Mouse (Mus musculus): ENCODE measurements around the gene Dok3.
"Not testable (repeated sequence)": the region's sequence is repeated elsewhere in the genome, so short reads cannot be mapped to it uniquely, and the experiment has no call there.

The Dok3 gene

DNA sequence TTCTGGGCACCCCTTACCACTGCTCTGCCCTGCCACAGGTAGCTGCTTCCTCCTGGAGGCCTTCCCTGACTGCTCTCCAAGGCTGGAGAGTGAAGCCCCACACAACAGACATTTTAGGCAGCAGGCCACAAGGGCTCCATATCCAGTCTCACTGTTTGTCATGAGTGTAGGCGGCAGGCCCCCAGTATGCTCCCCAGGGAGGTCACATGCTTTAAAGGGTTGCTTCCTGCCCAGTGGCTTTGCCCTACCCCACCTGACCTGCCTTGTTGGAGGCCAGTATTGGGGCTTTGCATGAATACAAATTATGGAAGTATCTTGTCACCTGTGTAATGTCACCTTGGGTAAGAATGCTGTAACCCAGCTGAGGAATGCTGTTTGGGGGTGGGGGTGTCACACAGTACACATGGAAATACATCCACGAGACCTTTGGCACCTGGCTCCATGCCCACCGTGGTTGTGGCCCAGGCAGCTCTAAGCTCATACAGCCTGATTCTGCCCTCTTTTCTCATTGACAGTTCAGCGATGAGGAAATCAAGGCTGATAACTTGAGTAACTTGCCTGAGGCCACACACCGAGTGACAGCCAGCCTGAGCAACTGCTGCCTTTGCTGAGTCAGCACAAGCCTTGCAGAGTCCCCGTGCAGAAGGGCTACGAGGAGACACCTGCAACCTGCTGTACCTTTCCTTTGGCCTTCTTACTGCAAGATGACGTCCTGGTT lies at the start of gene Dok3:
TSS of gene Dok3 (minus strand) at position 99 of the 718 bp plus-strand sequence.
- no peak for DNase-seq

DNA sequence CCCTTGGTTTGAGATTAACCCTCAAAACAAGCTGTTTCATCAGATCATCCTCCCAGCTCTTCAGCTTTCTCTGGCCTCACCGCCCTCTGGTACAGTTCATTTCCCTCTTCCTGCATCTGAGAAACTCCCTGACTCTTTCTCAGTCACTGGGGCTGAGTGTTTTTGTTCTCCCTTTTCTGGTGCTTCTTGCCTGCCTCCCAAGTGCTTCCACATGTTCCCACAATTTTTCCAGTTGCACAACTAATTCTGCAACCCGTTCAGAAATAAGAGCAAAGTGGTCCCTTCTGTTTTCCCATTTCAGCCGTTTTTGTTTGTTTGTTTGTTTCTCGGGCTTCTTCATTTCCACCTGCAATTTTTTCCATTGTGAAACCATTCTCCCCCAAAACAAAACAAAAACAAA lies 49.0 kb upstream of the Dok3 start:
- no peak for DNase-seq

DNA sequence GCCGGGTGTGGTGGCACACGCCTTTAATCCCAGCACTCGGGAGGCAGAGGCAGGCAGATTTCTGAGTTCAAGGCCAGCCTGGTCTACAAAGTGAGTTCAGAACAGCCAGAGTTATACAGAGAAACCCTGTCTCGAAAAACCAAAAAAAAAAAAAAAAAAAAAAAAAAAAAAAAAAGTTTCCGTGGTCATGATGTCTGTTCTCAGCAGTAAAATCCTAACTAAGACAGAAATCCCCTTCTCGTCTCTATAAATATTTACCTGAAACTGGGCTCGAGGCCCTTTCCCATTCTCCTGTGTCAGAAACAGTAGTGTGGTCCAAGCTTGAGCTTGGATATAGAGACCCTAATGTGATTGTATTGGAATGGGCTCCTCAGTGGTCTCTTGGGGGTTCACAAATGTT lies 47.8 kb upstream of the Dok3 start:
- not testable (repeated sequence) for DNase-seq

DNA sequence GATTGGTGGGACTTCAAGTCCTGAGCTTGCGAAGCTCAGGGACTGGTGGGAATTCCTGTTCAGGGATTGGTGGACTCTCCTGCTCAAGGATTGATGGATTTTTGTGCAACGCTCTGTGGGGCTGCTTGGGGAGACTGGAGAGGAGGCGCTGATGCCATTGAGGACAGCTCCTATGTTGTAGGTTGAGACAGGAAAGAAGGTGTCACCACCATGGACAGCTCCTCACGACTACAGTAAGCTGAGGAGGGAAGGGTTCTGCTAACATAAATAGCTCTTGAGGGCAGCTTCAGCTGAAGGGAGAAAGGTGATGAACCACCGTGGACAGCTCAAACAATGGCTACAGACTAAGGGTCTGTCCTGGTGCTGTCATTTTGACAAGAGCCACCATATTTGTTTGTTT lies 46.8 kb upstream of the Dok3 start:
- no peak for DNase-seq

DNA sequence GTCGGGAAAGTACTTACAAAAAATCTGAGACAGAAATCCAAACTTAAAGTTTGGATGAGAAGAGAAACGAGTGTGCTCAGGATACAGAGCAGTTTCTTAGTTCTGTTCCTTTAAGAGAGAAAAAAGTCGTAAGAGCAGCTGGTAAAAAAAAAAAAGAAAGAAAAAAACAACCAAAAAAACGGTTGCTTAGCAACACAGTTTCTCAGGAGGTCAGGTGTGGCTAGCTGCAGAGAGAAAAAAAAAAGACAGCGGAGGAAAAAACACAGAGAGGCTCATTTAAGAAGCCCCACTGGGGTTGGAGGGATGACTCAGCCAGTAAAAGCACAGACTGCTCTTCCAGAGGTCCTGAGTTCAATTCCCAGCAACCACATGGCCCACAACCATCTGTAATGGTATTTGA lies 45.2 kb upstream of the Dok3 start:
- DNase-seq = no peak

DNA sequence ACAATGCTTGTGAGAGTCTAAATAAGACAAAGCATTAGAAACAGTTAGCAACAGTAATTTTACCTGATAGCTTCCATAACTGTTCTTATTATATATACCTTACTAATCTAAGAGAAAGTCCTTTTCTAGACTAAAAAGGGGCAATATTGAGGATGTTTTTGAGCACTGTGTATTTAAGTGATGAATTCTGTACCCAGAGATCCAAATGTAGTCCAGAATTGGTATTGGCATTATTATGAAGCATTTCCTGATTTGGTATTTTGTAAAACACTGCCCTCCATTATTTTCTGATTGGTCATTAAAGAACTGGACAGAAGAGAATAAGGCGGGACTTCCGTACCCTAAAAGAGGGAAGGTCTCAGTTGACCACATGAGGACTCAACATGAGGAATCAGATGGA lies 44.3 kb upstream of the Dok3 start, which contains the start of gene Tmed9:
TSS of gene Tmed9 (plus strand) at position 301 of the 400 bp plus-strand sequence.
- DNase-seq = no peak

DNA sequence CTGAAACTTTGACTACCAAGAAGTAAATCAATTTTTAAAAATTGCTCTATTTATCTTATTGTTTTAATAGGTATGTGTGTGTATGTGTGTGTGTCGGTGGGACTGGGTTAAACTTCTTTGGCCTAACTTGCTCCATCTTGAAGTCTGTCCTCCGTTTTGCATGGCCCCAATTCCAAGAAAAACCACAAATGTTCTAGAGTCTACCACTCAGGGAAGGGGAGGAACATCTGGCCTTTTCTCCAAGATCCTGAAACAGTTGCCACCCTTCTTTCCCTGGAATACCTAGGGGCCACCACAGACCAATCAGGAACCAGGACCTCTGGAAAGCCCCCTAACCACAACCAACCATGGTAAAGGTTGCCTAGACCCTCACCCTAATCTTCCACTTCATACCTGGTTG lies 42.9 kb upstream of the Dok3 start:
- DNase-seq = no peak

DNA sequence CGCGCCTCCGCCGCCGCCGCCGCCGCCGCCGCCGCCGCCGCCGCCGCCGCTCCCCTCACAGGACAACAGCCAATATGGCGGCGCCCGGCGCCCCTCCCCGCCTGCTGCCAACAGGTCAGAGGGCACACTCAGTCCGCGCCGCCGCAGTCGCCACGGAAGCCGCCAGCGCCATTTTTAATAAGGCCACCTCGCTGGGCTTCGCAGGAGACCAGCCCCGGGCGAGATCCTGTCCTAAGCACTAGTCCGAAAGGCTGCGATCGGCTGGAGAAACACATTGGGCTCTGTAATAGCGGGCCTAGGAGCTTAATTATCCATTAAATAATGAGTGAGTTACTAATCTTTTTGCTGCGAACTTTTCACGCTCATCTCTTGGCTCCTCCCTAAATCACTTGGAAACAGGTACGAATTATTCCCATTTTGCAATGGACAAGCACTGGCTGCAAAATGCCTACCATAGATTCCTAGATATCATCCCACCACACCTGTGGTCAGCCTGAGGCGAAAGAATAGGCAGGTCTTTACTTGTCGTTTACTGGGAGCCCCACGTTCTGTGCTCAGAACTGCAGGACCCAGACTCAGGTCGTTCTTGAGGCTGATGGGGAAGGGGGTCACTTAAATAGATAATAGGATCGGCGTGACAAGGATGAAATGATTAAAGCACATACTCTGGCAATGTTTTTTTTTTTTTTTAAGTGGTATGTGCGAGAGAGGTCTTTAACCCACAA lies 42.1 kb upstream of the Dok3 start, which contains the start of gene Fam193b:
TSS of gene Fam193b (minus strand) at position 94 of the 725 bp plus-strand sequence.
- DNase-seq = peak; percentile 94

DNA sequence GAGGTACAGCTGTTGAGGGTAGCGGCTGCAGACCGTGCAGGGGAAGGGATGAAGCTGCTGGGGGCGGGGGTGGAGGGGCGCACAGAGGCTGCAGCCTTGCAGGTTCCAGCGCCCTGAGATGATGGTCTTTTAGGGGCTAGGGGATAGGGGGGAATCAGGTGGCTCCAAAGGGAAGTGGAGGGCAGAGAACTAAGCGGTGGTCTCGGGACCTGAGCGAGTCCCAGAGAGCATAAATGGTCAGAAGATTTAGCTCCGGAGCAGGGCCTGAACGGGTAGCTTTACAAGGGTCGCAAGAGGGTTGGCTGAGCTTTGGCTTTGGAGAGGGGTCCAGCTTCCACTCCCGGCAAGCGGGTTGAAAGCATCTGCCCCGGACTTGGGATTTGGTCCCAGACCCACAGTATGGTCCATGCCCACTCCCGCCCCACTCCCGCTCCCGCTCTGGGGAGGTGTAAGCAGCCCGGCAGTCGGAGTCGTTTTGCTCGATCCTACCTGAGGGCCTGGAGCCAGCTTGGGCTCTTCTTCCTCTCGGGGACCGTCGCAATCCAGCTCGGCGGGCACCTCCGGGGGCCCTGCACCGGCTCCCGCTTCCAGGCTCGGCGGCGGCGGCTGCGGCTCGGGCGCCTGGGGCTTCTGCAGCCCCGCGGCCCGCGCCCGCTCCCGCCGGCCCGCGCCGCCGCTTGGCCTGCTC lies 41.3 kb upstream of the Dok3 start:
- DNase-seq = peak; percentile 70

DNA sequence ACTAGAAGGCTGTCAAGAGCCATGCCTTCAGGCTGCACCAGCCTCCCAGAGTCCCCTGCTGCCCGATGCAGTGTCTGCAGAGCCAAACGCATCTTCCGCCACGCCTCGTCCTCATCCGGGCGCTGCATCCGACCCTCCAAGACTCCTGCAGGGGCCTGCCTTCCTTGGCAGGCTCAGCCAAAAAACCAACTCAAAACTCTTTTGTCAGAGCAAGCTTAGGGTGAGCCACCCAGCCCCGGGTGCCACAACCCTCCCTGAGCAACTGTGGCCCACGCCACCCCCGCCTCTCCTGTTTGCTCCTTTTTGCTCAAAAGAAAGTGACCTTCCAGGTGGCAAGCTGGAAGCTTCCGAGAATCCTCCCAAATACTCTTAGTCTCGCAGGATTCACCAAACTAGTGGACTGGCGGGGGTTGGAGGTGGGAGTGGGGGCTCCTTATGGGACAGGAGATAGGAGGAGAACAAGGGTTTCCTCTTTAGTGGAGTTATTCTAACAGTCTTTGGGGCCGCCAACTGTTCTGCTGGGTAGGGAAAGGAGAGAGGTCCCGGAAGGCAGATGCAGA lies 40.7 kb upstream of the Dok3 start:
- peak; percentile 52 for DNase-seq

DNA sequence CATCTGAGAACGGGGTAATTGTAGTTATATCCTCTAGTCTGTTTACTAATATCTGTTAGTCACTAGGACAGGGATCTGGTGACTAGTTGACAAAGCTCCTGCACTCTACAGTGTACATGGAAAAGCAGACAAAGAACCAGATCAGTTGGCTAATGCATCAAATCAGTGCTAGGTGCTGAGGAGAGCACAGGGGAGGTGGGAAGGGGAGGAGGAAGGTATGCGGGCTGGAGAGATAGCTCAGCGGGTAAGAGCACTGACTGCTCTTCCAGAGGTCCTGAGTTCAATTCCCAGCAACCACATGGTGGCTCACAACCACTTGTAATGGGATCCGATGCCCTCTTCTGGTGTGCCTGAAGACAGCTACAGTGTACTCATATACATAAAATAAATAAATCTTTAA lies 39.4 kb upstream of the Dok3 start:
- not testable (repeated sequence) for DNase-seq

DNA sequence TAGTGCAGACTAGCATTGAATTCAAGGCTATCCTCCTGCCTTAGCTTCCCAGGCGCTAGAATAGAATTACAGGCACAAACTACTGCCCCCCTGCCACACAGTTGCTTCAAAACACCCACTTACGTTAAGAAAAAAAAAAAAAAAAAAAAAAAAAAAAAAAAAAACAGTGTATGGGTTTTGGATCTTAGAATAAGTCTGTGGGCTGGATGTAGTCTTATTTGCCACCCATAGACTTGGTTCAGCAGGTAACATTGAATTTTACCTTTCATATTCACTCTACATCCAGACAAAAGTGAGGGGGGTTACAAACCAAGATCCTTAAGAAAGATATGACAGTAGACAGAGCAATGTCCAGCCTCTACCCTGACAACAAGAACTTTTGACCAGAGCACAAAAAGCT lies 38.9 kb upstream of the Dok3 start:
- DNase-seq = no peak

DNA sequence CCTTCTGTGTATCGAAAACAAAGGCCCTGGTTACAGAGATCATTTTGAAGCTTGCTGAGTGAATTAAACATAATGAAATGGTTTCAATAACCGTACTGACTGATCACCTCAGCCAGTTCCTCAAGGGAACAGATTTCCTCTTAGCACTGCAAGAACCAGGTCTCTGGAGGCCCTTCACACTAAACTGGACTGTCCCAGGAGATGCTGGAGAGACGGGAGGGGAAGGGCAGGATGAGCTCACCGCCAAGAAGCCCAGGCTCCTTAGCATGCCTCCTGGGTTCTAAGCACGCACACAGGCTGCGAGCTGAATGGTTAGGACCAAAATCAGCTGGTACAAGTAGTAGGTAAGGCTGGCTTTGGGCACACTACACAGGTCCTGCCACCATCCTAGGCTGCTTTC lies 37.9 kb upstream of the Dok3 start:
- no peak for DNase-seq

DNA sequence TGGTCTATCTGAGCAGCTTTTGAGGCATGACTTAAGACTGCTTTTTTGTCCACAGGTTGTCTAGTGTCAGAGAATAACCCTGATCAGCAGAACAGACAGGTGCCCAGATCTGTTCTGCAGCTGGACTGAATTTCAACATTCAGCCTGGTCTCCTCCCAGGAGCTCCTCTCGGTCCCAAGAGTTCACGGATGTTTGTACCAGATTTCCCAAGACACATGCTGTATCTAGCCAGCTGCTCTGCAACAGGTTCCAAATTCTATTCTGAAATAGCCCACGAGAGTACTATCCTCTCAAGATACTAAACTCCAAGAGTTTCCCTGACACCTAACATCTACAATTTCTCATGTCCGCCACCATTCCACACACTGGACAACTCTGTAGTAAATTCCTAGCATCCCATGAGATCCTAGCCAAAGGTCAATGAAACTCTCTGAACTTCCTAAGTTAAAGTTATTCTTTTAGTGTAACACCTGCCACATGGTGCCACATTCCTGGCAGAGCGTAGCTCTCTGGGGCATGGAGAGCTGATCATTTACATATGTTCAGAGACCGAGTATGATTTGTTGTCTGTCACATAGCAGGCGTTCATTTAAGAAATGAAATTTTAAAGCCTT lies 34.3 kb upstream of the Dok3 start:
- DNase-seq = no peak

DNA sequence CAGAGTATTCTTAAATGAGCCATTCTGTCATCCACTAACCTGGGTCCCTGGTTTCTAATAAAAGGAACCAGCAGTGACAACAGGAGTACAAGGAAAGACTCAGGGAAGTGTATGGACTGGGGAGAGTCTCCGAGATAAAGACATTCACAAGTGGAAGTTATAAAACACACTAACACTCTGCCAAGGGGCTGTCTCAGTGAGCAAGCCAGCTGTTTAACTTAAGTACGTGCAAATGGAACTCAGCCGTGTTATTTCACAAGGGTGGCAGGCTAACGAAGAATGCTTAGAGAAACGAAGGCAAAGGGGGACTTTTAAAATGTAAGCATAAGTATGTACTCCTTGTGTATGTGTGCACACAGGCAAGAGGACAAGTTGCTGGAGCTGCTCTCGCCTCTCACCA lies 28.4 kb upstream of the Dok3 start:
- DNase-seq = no peak

DNA sequence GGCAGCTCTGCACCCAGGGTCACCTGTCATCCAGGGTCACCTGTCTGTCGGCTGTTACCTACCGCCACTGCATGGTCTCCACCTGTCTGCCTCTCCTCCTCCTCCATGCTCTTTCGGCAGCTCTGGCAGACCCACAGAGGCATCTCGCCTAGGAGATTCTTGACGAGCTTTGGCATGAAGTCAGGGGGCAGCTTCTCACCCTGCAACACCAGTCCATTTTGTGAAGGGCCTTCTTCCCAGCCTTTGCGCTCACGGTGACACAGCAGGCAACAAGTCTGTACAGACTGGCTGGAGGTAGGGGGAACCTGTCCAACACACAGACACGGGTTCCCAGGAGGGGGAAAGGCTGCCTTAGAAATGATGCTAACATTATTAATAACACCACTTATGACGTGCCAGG lies 26.8 kb upstream of the Dok3 start:
- DNase-seq = no peak

DNA sequence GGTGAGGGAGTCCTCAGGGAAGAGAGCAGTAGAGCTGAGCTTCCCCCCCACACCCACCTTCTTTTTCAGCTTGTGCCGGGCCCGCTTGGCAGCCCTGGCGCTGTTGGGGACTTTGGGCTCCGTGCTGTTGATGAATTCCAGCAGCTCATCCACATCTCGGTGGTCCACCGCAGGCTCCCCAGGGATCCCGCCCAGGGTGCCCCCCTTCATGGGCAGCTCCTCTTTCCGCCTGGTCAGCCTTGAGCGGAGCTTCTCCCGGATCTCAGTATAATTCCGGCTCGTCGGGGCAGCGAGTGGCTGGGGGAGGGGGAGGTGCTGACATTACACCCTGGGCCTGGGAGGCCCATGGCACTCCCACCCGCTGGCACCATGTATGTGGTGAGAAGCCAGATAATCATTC lies 20.0 kb upstream of the Dok3 start:
- DNase-seq = no peak

DNA sequence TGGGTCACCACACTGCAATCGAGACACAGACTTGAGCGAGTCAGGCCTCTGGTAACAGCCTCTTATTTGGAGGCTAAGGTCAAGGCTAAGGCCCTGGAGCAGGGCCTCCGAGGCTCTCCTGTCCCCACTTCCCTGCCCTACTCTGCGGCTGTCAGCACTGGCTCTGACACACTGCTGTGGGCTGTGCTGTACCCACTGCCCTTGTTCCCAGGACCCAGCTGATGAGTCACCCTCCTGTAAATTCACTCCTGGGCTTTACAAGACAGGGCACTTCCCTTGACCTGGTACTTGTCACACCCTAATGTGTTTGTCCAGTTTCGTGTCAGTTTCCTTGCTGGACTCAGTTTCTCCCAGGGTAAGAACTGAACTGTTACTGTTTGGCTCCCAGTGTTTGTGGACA lies 19.3 kb upstream of the Dok3 start:
- DNase-seq = no peak

DNA sequence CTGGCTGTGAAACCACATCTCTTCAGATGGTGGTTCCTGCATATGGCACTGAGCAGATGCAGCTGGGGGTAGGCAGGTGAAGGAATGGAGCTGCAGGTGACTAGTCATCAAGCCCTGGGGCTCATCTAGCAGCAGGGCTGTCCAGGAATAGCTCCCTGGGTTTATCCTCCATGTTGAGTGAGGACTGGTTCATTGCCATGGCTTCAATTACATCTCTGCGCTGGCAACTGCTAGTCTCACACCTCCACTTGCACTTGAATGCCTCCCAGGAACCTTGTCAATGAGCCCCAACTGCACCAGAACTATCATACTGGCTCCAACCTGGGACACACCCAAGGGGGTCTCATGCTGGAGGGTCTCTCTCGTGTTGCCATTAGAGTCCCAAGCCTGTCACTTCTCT lies 18.8 kb upstream of the Dok3 start:
- DNase-seq = no peak

DNA sequence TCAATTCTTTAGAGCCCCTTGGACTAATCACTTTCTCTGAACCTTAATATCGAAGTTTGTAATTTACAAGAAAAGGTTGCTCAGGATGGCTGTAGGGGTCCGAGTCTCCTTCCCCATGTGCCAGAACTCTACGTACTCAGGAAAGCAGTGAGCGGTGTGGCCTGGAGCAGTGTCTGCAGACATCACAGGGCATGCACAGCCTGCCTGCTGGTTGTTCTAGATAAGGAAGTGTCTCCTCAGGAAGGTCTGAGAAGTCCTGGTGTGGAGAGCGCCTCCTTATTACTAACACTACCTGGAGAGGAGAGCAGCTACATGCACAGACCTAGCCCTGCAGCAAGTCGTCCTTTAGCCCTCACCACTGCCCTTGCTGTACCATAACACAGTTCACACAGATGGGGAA lies 15.7 kb upstream of the Dok3 start:
- no peak for DNase-seq

DNA sequence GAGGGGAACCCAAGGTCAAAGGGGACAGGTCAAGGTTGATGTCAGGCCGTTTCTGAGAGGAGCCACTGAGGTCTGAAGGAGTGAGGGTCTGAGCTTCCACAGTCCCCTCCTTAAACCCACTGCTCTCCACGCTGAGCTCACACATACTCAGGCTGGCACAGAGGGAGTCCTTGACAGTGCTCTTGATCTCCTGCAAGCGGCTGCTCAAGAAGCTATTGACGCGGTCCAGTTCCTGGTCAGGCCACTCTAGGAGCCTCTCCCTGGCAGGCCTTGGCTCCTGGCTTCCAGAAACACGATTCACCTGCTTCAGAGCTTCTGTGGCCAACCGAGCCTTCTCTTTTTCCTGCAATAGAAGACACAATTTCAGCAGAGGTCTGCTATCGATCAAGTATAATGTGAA lies 14.4 kb upstream of the Dok3 start:
- DNase-seq = no peak

DNA sequence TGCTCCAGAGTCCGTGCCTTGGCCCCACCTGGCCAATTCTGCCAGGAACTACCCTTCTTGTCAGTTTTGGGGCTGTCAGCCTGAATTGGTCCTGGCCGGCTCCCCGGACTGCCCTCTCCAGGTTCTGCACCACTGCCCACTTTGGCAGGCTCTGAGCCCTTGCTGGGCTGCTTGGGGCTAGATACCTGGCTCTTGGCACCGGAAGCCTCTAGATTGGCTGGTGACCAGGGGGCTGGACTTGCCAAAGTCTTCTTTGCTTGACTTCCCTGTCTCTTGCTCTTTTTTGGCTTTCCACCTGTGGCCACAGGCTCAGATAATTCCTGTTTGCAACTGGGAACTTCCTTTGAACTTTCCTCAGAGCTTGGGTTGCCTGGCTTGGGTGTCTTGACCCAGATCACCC lies 13.8 kb upstream of the Dok3 start:
- peak; percentile 43 for DNase-seq

DNA sequence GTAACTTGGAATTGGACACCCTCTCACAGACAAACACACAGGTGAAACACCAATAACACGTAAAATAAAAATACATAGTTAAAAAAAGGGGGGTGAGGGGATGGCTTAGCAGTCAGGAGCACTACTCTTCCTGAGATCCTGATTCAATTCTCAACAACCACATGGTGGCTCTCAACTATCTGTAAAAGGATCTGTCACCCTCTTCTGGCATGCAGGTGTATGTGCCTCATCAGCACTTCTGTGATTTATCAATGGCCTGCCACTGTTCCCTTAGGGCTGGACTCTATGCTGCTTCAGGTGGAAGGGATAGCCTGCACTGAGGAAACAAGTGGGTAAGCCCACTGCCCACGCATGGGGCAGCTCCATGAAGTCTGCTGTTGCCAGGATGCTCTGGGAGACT lies 11.8 kb upstream of the Dok3 start:
- DNase-seq = no peak

Measured in cerebellum, adult 9-11 months (tissue).